Mouse (Mus musculus): ENCODE data around the gene Bpifa3.
"Not testable (repeated sequence)": the region's sequence is repeated elsewhere in the genome, so short reads cannot be mapped to it uniquely, and the experiment has no call there.

Bpifa3 gene

GRCm38 (mm10) chr2:154130120-154130519, at the start of gene Bpifa3:
Bpifa3 (plus strand) TSS chr2:154130336.
- no peak for DNase-seq (ENCODE audit: low spot score in 2 of 2)

DNA sequence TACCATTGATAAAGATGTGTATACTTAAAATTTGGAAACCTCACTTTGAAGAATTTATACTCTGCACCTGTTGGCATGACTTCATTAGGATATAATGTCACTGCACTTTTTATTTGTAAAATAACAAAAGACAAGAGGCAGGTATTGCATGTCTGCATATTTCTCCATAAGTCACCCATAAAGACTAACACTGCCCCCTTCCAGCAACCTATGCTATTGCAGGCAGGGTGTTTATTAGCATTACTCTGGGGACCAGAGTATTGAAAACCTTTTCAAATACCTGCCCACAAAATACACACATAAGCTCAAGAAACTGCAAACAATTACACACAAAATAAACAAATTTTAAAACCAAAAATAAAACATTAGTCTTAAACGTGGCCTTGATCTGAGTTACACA, 32.4 kb upstream of the Bpifa3 start:
- no peak for DNase-seq (ENCODE audit: low spot score in 2 of 2)

- DNase-seq (ENCODE audit: low spot score in 2 of 2), result no peak
These were observed 12.8 kb upstream of the Bpifa3 start for GRCm38 (mm10) chr2:154117381-154117780.

DNA sequence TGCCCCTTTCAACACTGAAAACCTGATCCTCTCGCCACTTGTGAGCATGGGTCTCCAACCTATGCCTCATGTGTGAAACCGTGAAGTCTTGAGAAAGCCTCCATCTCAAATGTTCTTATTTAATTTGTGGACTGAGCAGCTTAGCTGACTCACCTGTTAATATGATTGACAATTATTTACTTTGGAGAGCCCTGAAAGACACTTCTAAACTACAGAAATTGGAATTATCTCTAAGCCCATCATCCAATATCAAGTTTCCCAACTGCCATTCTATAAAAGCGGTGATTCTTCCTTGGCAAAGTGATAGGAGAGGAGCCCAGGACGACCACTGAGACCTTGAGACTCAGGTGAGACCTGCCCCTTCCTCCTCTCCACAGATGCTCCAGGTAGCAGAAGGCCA, 12.4 kb downstream of the Bpifa3 start, which contains the start of gene Bpifa1:
Gene Bpifa1, plus strand, starts transcription at position 301 of the 400 bp plus-strand sequence.
- no peak for DNase-seq (ENCODE audit: low spot score in 2 of 2)

GRCm38 (mm10) chr2:154143735-154144134, 13.6 kb downstream of the Bpifa3 start:
- DNase-seq (ENCODE audit: low spot score in 2 of 2), result peak in 1 of 2 experiments; percentile 16

DNA sequence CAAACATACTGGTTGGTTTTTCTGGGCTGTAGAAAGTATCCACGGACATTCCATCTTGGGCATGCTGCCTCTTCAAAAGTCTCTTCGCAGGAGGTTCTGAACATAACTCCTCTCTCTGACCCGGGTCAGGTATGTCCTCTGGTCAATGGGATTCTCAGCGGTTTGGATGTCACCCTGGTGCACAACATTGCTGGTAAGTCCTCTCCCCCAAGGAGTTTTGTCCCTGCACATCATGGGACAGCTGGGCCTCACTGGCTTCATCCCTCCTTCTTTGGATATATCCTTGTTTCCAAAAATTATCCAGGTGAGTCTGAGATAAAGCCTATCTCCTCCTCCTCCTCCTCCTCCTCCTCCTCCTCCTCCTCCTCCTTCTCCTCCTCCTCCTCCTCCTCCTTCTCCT, 17.4 kb downstream of the Bpifa3 start:
- DNase-seq (ENCODE audit: low spot score in 2 of 2), result no peak

DNA sequence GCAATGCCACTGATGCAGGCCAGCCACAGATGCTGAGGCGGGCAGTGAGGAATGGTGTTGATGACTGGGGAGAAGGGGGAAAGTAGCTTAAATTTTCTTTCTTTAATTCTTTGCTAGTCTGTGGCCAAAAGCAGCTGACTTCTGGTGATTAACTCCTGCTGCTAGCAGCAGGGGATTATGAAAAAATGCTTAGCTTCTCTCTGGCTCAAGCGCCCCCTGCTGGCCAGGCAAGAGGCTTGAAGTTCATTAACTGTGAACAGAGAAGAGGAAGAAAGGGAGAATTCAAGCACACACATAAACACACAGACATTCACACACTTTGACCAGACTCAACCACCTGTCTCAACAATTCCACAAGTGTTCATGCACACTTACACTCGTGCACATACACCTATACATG, 28.3 kb downstream of the Bpifa3 start:
- DNase-seq (ENCODE audit: low spot score in 2 of 2), result peak in 1 of 2 experiments; percentile 27

- no peak for DNase-seq (ENCODE audit: low spot score in 2 of 2)
These were observed 32.2 kb downstream of the Bpifa3 start, which contains the start of gene Bpifa5 for GRCm38 (mm10) chr2:154162307-154162706. Bpifa5 (plus strand) TSS chr2:154162607.

GRCm38 (mm10) chr2:154163306-154163705, 33.2 kb downstream of the Bpifa3 start:
- no peak for DNase-seq (ENCODE audit: low spot score in 2 of 2)

DNA sequence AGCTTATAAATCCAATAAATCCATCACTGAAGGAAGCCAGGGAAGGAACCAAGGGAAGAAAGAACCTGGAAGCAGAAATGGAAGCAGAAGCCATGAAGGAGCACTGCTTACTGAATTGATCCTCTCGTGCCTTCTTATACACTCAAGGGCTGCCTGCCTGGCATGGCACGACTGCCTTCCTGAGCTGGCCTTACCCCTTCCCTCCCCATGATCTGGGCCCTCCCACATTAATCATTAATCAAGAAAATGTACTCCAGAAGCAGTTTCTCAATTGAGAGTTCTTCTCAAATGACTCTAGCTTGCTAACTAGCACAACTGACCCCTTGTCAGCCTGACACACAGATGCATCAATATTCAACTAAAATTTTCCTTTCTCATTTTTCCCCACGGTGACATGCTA, 39.0 kb downstream of the Bpifa3 start:
- no peak for DNase-seq (ENCODE audit: low spot score in 2 of 2)

GRCm38 (mm10) chr2:154171621-154172020, 41.5 kb downstream of the Bpifa3 start:
- no peak for DNase-seq (ENCODE audit: low spot score in 2 of 2)

DNA sequence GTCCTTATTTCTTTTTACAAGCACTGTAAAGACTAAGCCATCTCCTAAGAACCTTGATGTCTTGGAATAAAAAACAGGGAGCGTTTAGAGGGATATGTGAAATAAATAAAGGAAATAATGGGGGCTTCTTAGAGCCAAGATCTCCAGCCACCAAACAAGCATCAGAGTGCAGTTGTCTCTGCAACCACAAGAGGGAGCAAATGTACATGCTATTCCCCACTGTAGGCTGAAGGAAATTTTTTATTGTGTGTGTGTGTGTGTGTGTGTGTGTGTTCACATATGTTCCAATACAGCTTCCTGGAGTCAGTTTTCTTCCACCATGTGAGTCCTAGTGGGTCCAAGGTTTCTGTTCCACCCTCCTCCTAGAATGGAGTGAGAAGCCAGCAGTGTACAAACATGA, 43.2 kb downstream of the Bpifa3 start:
- no peak for DNase-seq (ENCODE audit: low spot score in 2 of 2)

GRCm38 (mm10) chr2:154181900-154182299, 51.8 kb downstream of the Bpifa3 start:
- not testable (repeated sequence) for DNase-seq (ENCODE audit: low spot score in 2 of 2)

GRCm38 (mm10) chr2:154183061-154183460, 52.9 kb downstream of the Bpifa3 start:
- DNase-seq (ENCODE audit: low spot score in 2 of 2), result not testable (repeated sequence)

GRCm38 (mm10) chr2:154185319-154185718, 55.2 kb downstream of the Bpifa3 start:
- no peak for DNase-seq (ENCODE audit: low spot score in 2 of 2)

DNA sequence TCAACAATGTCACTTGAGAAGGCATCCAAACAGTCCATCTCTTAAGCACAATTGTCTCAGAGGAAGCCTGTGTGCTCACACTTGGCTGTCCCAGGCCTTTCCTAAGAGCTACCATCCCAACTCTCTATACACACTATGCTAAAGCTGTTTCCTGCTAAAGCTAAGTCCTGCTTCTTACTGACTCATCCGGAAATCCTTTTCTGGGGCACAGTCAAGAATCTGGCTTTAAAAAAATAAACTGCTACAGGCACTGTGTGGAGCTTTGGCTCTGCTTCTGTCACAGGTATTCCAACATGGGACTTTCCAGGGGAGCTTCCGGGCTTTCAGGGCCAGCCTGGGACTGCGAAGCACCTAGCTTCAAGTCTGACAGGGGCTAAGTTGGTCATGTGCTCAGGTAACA, 55.6 kb downstream of the Bpifa3 start:
- no peak for DNase-seq (ENCODE audit: low spot score in 2 of 2)

DNA sequence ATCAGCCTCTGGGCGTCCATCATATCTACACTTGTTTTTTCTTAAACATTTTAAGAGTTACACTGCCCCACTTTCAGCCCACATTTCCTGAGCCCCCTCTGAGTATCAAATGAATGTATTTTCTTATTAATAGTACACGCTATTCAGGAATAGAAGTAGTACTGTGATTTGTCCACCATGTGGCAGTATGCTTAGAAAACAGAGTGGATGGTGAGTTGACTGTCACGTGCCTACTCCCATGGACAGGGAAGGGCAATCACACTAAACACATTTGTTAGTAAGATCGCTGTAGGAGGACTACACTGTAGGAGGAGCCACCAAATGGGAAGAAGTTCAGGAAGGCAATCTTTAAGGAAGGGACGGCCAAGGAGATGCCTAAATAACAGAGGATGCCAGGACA, 57.3 kb downstream of the Bpifa3 start:
- DNase-seq (ENCODE audit: low spot score in 2 of 2), result no peak

All from frontal cortex, postnatal 14 days (tissue).